Mouse (Mus musculus) brain, embryonic 14.5 days (tissue): ENCODE data around the gene Rpl27. TPM values are rescaled to one million over a fixed set of nuclear protein-coding genes. Genes with fewer than 3 reads are reported as not detected.

Experiments used
- DNase-seq: peaks from one replicate; pipeline ENCODE4 v3.0.0-alpha.2; 2011; ENCODE audit warnings: low read depth
- CTCF ChIP-seq: fragments of 200-500 bp; IDR thresholded peaks from 2 replicates; pipeline ENCODE4 v1.5.1; 2012; ENCODE audit warnings: inconsistent platforms, mild to moderate bottlenecking, moderate library complexity, borderline replicate concordance; ENCODE audit not compliant: insufficient read depth, insufficient read length; ENCODE audit errors: extremely low read depth
- POLR2A ChIP-seq: fragments of 200-500 bp; IDR thresholded peaks from 2 replicates; pipeline ENCODE4 v1.6.1; 2012; ENCODE audit warnings: mild to moderate bottlenecking, inconsistent platforms, borderline replicate concordance; ENCODE audit not compliant: poor library complexity, insufficient read depth, insufficient read length, severe bottlenecking; ENCODE audit errors: extremely low read depth
- polyA plus RNA-seq: library from polyadenylated mRNA; depleted of rRNA; stranded (reverse); fragments of >200 nt; gene quantifications from 2 replicates; pipeline ENCODE4 v1.2.3, GENCODE M21; 2012

Rpl27 gene
- polyA plus RNA-seq, 1 experiment: 836 TPM

DNA sequence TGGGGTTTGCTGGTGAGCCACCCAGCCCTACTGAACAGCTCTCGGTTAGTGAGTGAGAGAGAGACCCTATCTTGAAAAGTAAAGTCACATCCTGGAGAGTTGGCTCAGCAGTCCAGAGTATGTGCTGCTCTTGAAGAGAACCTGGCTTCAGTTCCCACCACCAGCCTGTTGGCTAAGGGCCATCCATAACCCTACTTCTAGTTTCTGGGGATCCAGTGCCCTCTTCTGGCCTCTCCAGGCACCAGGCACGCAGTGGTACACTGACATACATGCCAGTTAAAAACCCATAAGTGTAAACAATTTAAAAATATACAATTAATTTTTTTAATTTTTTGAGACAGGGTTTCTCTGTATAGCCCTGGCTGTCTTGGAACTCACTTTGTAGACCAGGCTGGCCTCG lies 8.3 kb downstream of the Rpl27 start:
- no peak for TF ChIP-seq POLR2A
- peak; percentile 25; the same call in 1 of the 2 replicates for TF ChIP-seq CTCF
- DNase-seq: no peak

DNA sequence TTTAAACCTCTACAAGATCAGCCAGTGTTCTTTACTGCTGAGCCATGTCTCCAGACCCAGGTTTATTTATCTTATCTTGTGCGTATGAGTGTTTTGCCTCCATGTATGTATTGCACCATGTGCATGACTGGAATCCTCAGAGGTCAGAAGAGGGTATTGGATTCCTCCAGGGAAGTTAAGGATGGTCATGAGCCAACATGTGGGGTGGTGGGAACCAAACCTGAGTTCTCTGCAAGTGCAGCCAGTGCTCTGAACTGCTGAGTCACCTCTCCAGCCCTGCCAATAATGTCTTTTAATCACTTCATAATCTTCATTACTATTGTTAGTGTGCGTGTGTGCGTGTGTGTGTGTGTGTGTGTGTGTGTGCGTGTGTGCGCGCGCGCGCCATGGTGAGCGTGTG lies 9.4 kb downstream of the Rpl27 start:
- DNase-seq: no peak
- TF ChIP-seq CTCF (no peak), POLR2A (no peak)

DNA sequence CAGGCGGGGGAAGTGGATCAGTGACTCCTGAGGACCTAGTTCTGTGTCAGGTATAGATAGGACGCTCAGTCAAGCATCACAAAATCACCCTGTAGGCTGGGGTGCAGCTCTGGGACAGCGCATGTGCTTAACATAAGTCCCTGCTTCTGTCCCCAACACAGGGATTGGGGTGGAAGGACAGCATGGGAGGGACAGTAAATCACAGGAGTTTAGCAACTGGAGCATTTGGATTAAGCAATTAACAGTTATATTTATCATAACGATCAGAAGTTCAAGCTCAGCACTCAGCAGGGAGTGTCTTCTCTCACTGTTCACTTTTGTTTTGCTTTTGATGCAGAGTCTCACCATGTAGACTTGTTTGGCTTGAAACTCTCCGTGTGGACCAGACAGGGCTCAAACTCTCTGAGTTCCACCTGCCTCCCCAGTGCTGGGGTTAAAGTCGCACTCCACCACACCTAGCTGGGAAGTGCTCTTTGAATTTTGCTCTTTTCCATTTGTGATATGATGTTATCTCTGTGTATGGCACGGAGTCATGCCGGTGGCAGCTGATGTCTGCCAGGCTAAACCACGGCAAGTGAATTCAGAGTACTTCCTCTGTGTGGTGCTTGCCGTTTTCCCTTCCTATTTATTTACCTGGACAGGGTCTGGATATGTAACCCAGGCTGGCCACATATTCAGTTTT lies 10.1 kb downstream of the Rpl27 start:
- TF ChIP-seq CTCF (no peak), POLR2A (no peak)
- no peak for DNase-seq

DNA sequence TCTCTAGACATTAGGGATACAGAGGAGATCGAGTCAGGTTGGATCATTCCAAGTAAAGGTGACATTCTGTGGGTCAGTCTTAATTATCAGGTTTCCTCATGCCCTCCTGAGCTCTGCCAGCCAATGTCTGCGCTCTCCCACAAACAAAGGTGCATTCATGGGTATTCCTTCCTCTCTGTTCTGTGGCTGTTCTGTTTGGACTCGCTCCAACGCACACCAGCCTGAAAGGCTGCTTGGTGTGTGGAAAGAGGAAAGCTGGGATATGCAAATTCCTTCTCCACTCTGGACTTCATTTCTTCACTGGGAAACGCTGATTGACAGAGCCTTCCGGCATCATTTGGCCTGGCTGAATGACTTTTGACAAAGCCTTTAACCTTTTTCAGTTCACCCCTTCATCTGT lies 12.6 kb downstream of the Rpl27 start:
- TF ChIP-seq CTCF (no peak), POLR2A (no peak)
- peak; percentile 86 for DNase-seq

DNA sequence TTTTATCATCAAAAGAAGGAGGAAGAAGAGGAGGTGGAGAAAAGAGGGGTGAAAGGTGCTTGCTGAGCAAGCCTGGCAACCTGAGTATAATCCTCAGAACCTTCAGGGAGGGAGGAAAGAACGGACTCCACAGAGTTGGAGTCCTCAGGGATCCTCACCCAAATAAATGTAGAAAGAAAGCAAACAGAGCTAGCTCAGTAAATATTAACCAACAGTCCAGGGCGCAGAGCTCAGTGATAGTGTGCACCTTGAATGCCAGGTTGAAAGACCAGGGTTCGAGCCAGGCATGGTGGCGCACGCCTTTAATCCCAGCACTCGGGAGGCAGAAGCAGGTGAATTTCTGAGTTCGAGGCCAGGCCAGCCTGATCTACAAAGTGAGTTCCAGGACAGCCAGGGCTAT lies 13.5 kb downstream of the Rpl27 start:
- TF ChIP-seq POLR2A: no peak
- no peak for TF ChIP-seq CTCF
- no peak for DNase-seq

DNA sequence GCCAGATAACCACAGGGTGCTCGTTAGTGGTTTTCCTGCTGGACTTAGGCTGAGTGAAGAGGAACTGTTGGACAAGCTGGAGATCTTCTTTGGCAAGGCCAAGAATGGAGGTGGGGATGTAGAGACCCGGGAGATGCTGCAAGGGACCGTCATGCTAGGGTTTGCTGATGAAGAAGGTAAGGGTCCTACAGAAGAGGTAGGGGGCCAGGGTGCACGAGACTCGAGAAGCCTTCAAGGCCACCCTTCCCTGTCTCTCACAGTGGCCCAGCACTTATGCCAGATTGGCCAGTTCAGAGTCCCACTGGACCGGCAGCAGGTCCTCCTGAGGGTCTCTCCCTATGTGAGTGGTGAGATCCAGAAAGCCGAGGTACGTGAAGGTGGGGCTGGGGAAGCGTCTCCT lies 15.5 kb downstream of the Rpl27 start:
- no peak for DNase-seq
- TF ChIP-seq POLR2A (no peak), CTCF (no peak)

DNA sequence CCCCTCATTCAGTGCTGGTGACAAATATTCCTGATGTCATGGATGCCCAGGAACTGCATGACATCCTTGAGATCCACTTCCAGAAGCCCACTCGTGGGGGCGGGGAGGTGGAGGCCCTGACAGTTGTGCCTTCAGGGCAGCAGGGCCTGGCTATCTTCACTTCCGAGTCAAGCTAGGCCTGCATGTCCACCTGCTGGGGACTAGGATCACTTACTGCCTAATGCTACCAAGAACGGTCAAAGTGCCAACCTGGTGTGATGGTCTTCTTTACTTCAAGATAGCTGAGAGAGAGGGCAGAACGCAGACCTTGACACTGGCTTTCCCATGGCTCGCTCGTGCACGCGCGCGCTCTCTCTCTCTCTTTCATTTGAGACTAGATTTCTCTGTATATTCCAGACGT lies 16.1 kb downstream of the Rpl27 start:
- TF ChIP-seq CTCF: no peak
- TF ChIP-seq POLR2A: no peak
- no peak for DNase-seq

DNA sequence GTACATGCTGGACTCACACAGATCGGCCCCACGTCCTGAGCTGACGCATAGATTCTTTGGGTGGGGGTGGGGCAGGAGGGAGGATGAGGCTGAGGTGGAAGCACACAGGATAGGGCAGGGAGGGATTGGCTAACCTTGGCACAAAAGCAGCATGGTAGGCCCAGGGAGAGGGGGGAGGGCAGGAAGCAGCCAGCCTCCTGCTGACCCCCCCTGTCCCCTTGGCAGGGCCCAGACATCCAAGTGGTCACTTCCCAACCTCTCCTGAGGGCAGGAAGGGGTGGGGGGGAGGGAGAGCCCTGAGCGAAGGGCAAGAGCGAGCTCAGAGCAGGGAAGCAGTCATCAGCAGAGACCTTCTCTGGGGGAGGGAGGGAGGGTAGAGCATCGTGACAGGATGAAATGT lies 17.6 kb downstream of the Rpl27 start:
- no peak for TF ChIP-seq CTCF
- no peak for TF ChIP-seq POLR2A
- DNase-seq: no peak

DNA sequence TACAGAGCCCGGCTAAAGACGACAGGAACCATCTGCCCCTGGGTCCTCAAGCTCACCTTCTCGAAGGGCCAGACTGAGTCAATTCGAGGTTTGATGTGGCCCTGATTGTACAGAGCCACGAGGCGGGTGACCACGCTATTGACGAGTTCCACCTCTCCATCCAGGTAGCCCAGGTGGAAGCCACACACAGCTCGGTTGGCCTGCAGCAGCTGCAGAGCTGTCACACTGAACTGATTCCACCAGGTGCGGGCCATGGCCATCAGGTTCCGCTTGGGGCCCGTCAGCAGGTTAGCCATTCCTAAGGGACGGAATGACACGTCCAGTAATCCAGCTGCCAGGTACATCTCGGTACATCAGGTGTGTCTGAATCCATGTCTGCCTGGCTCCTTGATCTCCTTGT lies 18.2 kb downstream of the Rpl27 start:
- no peak for DNase-seq
- TF ChIP-seq CTCF (no peak), POLR2A (no peak)

DNA sequence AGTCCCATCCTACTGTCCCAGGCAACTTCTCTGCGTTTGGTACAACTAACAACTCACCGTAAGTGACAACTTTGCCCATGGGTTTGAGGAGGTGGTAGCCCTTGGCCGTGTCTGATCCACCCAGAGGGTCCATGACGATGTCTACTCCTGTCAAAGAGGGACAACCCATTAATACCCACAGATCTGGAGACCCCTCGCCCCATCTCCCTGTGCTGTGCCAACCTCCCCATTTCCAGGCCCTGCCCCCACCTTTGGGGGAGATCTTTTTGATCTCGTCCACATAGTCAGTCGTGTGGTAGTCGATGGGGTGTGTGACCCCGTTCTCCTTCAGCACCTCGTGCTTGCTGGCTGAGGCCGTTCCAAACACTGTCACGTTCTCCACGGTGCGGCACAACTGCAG lies 20.0 kb downstream of the Rpl27 start:
- no peak for DNase-seq
- TF ChIP-seq POLR2A (no peak), CTCF (no peak)

DNA sequence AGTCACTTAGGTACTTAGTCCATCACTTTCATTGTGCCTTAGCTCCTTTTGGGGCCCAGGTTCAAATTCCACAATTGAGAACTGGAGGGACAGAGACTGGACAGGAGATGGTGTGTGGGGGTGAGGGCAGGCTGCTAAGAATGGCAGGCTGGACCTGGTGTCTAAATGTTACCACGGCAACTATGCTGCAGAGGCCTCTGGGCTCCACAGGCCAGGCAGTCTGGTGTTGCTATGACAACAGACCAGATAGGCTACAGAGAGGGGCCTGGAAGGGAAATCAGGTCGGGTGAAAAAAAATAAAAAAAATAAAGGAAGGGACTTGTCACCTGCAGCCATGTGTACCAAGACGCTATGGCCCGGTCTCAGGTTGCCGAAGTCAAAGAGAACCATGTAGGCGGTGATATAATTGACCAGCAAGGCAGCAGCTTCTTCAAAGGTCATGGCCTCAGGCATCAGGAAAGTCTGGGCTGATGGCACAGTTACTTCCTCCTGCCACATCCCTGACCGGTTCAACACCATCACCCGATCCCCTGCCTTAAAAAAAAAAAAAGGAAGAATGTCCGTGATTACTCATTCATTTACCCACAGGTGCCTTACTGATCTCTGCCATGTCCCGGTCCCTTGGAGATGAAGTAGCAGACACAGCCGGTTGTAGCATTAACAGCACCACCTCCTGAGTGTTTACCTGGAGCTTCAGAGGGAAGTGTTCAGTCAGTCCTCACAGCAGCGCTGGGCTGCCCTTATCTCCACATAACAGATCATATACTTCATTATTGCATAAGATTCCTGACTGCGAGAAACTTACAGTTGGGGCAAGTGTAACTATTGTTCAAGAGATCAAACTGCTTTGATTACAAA lies 20.7 kb downstream of the Rpl27 start:
- no peak for TF ChIP-seq POLR2A
- no peak for TF ChIP-seq CTCF
- DNase-seq: peak; percentile 80

DNA sequence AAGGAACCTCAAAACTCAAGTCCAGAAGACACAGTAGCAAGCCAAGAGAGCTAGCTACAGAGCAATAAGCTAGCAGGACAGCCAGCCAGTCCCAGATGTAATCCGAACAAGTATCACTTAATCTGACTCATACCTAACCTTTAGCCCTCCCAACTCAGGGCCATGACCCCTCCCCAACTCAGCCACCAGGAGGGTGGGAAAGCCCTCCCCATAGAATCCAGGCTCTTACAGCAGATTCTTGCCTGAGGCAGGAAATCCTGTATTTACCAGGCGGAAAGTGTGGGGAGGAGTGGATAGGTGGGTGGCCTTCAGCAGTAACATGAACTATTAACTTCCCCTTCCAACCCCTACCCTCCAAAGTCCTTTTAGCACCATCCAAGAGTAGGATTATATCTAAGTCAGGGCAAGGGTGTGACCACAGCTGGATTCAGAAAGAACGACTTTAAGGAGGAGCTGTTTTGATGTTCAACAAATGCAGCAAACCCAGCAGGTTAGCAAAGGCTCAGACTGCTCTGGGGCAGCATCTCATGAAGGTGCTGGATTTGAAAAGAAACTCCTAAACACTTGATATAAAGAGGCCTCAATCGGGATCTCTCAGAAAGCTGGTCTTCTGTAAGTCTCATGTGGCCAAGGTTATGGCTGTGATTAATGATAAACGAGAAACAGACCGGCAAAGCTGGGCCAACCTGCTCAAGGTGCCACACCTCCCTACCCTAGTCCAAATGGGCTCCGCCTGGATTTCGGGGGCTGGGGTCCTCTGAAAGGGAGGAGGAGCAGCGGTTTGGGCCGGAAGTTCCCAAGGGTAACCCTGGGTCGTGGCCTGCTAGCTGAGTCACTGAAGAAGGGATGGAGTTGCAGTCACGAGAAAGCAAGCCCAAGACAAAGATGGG lies 22.4 kb downstream of the Rpl27 start, which contains the start of gene Rnd2:
Gene Rnd2 (plus strand): TSS at position 789 of the 890 bp plus-strand sequence.
- no peak for TF ChIP-seq POLR2A
- no peak for TF ChIP-seq CTCF
- no peak for DNase-seq

DNA sequence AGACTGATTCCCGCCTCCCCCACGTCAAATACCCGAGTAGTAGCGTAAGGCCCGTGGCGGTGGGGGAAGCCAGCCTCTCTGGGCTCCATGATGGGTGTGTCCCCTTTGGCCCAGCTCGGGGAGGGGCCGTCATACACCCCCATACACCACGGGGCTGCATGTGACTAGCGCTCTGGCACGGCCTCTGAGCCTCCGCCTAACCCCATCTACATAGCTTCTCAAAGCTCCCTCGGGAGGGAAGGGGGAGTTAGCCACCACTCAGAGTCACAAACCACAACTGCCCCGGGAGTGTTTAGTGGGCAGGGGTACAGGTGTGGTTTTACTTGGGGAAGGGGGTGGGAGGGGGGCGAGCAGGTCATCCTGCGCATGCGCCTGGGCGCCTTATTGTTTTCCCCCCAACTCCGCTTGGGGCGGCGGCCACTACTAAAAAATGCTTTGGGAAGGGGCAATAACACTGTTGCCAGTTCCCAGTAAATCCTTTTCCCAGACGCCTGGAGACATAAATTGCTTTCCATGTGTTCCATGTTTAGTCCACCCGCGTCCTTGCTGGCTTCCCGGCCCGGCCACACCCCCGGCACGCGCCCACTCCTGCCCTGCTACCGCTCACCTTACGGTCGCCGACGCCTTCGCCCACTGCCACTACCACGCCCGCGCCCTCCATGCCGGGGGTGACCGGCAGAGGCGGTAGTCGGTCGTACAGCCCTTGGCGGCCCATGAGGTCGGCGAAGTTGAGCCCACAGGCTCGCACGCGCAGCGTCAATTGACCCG lies 23.2 kb downstream of the Rpl27 start:
- DNase-seq: peak; percentile 80
- TF ChIP-seq CTCF (no peak), POLR2A (no peak)
